Mouse (Mus musculus): Measurements from ENCODE around the gene Gm20388. TPM values are rescaled to one million over a fixed set of nuclear protein-coding genes. Genes with fewer than 3 reads are reported as not detected.
"Not testable (repeated sequence)": the region's sequence is repeated elsewhere in the genome, so short reads cannot be mapped to it uniquely, and the experiment has no call there.

The Gm20388 gene
- polyA plus RNA-seq, 1 experiment from 2014 or later: not detected

DNA sequence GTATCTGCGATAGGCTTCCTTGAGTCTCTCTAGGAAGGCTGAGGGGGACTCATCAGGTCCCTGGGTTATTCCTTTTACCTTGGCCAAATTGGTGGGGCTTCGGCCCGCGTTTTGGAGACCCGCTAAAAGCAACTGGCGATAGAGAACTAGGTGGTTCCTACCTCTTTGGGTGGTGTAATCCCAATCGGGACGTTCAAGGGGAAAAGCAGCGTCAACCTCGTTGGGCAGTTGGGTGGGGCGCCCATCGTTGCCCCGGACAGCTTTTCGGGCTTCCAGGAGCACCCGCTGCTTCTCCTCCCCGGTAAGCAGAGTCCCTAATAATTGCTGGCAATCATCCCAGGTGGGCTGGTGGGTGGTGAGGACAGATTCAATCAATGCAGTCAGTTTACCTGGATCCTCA lies 3521.7 kb downstream of the Gm20388 start:
- no peak overlapping the region for H3K4me3 ChIP-seq
- 84% methylated on average over 16 of the region's 16 CpGs for WGBS (ENCODE audit: insufficient replicate concordance)
- H3K27me3 ChIP-seq (replicated peaks): no peaks in the 10 kb centered on the region
- peaks cover 6% of the 10 kb centered on the region; the same call in 1 of the 2 replicates for H3K36me3 ChIP-seq
- H3K9me3 ChIP-seq (replicated peaks): peaks cover 59% of the 10 kb centered on the region
- H3K9ac ChIP-seq: no peak overlapping the region
- no peaks in the 10 kb centered on the region for H3K4me1 ChIP-seq
- no peak overlapping the region for H3K27ac ChIP-seq
- no peak for ATAC-seq
- no peak overlapping the region for H3K4me2 ChIP-seq

DNA sequence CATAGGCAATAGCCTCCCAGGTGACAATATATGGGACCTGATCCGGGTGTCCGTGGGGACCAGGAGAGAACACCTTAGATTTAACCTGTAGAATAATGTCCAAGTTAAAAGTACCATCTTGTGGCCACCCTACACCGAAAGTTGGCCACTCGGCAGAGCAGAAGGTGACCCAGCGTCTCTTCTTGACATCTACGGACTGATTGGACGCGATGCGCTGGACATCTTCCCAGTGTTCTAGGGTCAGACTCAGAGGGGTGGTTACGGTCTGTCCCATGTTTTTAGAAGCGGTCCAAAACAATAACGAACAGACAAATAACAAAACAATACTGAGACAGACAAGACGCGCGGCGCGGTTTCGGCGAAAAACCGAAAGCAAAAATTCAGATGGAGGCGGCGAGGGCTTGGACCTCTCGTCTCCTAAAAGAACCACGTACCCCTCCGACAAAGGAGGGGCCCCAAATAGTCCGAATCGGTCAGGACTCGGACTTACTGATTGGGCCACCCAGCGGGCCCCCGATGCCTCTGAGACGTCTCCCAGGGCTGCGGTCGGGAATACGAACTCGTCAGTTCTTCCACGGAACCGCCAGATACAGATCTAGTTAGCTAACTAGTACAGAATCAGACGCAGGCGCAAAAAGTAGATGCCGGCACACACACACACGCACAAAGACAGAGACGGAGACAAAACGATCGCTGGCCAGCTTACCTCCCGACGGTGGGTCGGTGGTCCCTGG lies 3522.8 kb downstream of the Gm20388 start:
- H3K4me3 ChIP-seq; H3K27me3 ChIP-seq (replicated peaks); H3K36me3 ChIP-seq; H3K4me1 ChIP-seq; H3K4me2 ChIP-seq; ATAC-seq; H3K9ac ChIP-seq; H3K27ac ChIP-seq: not testable (repeated sequence)
- H3K9me3 ChIP-seq (replicated peaks): peaks cover 49% of the 10 kb centered on the region
- WGBS (ENCODE audit: insufficient replicate concordance): 92% methylated on average over 47 of the region's 47 CpGs

DNA sequence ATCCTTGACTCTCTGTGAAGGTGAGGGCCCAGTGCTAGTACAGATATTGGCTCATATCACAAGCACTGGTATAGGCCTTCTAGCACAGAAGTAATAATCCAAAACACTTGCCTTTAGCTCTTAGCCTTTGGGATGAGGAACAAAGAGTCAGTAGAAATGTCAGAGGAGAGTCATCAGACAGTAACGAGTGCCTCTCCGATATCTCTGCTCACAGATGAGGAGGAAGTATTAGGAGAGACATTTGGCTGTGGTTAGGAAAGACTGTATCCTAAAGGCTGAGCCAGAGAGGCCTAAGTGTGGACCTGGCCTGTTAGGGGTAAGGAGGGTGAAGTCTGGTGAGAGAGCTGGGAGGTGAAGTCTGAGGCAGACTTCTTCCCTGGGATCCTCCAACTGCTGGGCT lies 3531.1 kb downstream of the Gm20388 start:
- no peak overlapping the region for H3K4me2 ChIP-seq
- no peak for ATAC-seq
- H3K4me3 ChIP-seq: no peak overlapping the region
- H3K27me3 ChIP-seq (replicated peaks): no peaks in the 10 kb centered on the region
- H3K4me1 ChIP-seq: peaks cover 15% of the 10 kb centered on the region
- no peak overlapping the region for H3K9ac ChIP-seq
- 42% methylated on average over 2 of the region's 2 CpGs for WGBS (ENCODE audit: insufficient replicate concordance)
- H3K27ac ChIP-seq: no peak overlapping the region
- no peaks in the 10 kb centered on the region for H3K36me3 ChIP-seq
- H3K9me3 ChIP-seq (replicated peaks): no peaks in the 10 kb centered on the region

DNA sequence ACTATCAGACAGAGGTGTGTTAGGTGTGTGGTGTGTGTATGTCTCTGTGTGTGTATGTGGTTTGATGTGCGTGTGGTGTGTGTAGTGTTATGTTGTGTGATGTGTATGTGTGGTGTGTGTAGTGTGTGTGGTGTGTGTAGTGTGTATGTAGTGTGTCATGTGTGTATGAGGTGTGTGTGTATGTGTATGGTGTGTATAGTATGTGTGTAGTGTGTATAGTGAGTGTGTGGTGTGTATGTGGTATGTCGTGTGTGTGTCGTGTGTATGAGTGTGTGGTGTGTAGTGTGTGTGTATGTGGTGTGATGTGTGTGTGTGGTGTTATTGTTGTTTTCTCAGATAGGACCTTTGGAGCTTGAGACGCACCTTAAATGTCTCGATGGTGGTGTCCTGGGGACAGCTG lies 3531.7 kb downstream of the Gm20388 start:
- peak overlapping the region; percentile 68 for H3K4me2 ChIP-seq
- H3K9ac ChIP-seq: peak overlapping the region; percentile 74; the same call in 1 of the 2 replicates
- 65% methylated on average over 5 of the region's 5 CpGs for WGBS (ENCODE audit: insufficient replicate concordance)
- ATAC-seq: 0 out of 2 replicates have a peak, but pooled peaks have one; percentile 8
- no peaks in the 10 kb centered on the region; the same call in 1 of the 2 replicates for H3K36me3 ChIP-seq
- H3K27me3 ChIP-seq (replicated peaks): no peaks in the 10 kb centered on the region
- H3K27ac ChIP-seq: no peak overlapping the region
- H3K9me3 ChIP-seq (replicated peaks): no peaks in the 10 kb centered on the region
- peak overlapping the region; percentile 70 for H3K4me3 ChIP-seq
- H3K4me1 ChIP-seq: peaks cover 16% of the 10 kb centered on the region

DNA sequence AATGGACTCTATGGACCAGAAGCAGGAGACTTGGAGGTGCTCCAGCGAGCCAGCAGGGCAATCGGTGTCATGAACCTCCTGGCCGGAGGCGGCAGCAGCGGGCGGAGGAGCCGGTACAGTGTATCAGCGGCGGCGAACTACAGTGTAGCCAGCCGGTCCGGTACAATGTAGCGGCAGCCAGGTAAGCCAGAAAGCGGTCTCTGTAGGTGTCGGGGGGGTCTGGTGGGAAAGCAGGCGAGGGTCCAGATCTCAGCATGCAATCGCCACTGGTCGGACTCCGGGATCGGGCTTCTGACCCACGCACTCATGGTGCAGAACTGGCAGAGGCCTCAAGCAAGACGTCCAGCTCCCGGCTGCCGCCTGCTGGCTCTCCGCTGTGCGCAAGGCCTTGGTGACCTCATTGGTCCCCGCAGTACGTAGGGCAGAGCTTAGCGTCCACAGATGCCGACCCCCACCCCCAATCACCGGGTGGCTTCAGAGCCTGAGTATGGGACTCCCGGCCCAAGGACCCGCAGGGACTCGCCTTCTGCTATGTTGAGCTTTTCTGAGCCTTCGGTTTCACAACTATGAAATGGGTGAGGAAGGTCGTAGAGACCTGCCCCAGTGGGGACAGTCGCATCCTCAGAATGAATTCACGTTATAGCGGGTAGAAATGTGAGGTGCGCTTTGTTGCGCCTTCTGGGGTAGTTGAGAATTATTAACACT lies 3532.4 kb downstream of the Gm20388 start:
- Histone ChIP-seq H3K9ac (peak overlapping the region; percentile 74), H3K9me3 (replicated peaks) (no peaks in the 10 kb centered on the region), H3K4me3 (peak overlapping the region; percentile 70), H3K36me3 (no peaks in the 10 kb centered on the region; the same call in 1 of the 2 replicates), H3K4me2 (peak overlapping the region; percentile 68), H3K27ac (peak overlapping the region; percentile 64), H3K27me3 (replicated peaks) (no peaks in the 10 kb centered on the region), H3K4me1 (peaks cover 17% of the 10 kb centered on the region)
- 2% methylated on average over 41 of the region's 41 CpGs for WGBS (ENCODE audit: insufficient replicate concordance)
- ATAC-seq: peak; percentile 92

DNA sequence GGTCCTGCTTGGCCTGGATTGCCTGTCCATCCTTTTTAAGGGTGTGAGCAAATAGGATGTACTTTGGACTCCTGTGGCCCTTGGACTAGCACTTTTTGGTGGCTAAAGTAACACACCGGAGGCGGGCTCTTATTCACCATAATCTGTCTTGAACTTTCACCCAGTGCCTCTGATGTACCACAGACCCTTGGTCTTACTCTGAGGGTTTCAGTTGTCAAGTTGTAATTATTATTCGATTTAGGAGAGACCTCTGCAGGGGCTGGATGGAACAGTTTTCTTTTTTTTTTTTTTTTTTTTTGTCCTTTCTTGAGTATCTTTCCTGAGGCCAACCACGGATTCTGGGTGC lies 3532.9 kb downstream of the Gm20388 start:
- H3K9ac ChIP-seq: peak overlapping the region; percentile 74
- peak overlapping the region; percentile 70 for H3K4me3 ChIP-seq
- peak overlapping the region; percentile 68 for H3K4me2 ChIP-seq
- H3K27ac ChIP-seq: 0 out of 2 replicates have a peak overlapping the region, but pooled peaks have one; percentile 64
- 16% methylated on average over 4 of the region's 4 CpGs for whole genome bisulfite sequencing (ENCODE audit: insufficient replicate concordance)
- H3K9me3 ChIP-seq (replicated peaks): no peaks in the 10 kb centered on the region
- H3K36me3 ChIP-seq: no peaks in the 10 kb centered on the region; the same call in 1 of the 2 replicates
- peaks cover 21% of the 10 kb centered on the region for H3K4me1 ChIP-seq
- no peaks in the 10 kb centered on the region for H3K27me3 ChIP-seq (replicated peaks)
- ATAC-seq: no peak

DNA sequence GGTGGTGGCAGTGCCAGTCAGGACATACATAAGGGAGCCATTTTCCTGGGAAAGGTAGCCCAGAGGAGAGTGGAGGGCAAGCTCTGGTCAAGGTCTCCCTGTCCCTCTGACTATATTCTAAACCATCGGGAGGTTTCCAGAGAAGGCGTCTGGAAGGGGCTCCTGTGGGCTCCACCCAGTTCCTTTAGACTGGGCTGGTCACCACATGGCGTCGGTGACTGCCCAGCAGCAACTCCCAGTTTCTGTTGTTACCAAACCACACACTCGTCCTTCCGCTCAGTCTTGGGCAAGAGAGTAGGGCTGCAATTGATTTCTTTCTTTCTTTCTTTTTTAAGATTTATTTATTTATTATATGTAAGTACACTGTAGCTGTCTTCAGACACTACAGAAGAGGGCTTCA lies 3533.5 kb downstream of the Gm20388 start:
- ATAC-seq: no peak
- H3K9me3 ChIP-seq (replicated peaks): no peaks in the 10 kb centered on the region
- H3K9ac ChIP-seq: 0 out of 2 replicates have a peak overlapping the region, but pooled peaks have one; percentile 74
- H3K27ac ChIP-seq: no peak overlapping the region
- H3K4me2 ChIP-seq: peak overlapping the region; percentile 68
- WGBS (ENCODE audit: insufficient replicate concordance): 50% methylated on average over 6 of the region's 6 CpGs
- peaks cover 23% of the 10 kb centered on the region for H3K4me1 ChIP-seq
- H3K36me3 ChIP-seq: peaks cover 1% of the 10 kb centered on the region
- H3K27me3 ChIP-seq (replicated peaks): no peaks in the 10 kb centered on the region
- H3K4me3 ChIP-seq: peak overlapping the region; percentile 70; the same call in 1 of the 2 replicates

DNA sequence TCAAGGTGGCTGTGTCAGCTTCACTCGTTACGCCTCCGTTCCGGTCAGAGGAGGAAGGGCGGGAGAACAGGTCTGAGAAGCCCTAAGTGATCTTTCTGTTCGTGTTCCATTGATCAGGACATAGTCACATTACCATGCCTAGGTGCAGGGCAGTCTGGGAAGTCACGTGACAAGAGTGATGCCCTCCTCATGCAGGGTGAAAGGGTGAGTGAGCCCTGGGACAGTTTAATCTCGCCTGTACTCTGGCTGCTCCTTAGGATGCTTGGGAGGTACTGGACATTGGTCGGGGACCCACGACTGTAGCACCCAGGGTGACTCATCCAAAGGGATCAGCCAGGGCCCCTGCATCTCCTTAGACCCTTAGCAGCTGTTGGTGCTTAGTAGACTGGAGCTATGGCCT lies 3535.3 kb downstream of the Gm20388 start:
- peaks cover 33% of the 10 kb centered on the region for H3K4me1 ChIP-seq
- ATAC-seq: no peak
- H3K27me3 ChIP-seq (replicated peaks): no peaks in the 10 kb centered on the region
- H3K4me3 ChIP-seq: no peak overlapping the region
- no peak overlapping the region for H3K9ac ChIP-seq
- H3K36me3 ChIP-seq: peaks cover 7% of the 10 kb centered on the region
- no peak overlapping the region for H3K27ac ChIP-seq
- no peaks in the 10 kb centered on the region for H3K9me3 ChIP-seq (replicated peaks)
- WGBS (ENCODE audit: insufficient replicate concordance): 74% methylated on average over 10 of the region's 10 CpGs
- H3K4me2 ChIP-seq: no peak overlapping the region

DNA sequence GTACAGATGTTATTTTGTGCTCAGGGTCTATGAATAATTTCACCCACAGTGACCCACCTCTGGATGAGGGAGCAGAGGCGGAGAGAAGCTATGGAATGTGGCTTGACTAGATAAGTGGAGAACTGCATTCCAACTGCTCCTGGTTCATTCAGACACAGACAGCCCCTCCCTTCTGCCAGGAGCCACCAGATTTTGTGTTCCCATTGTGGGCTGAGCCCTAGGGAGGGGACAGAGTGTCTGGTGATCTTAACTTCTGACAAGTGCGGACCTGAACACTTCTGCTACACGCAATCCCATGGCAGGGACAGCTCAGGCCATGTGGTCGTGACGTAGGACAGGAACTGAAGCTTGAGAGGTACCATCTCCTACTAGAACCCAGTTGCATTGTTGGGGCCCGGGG lies 3536.2 kb downstream of the Gm20388 start:
- no peak overlapping the region for H3K4me3 ChIP-seq
- H3K9ac ChIP-seq: no peak overlapping the region
- H3K4me2 ChIP-seq: no peak overlapping the region
- H3K27me3 ChIP-seq (replicated peaks): no peaks in the 10 kb centered on the region
- H3K27ac ChIP-seq: no peak overlapping the region
- WGBS (ENCODE audit: insufficient replicate concordance): 77% methylated on average over 6 of the region's 6 CpGs
- H3K36me3 ChIP-seq: peaks cover 7% of the 10 kb centered on the region
- ATAC-seq: no peak
- peaks cover 40% of the 10 kb centered on the region for H3K4me1 ChIP-seq
- no peaks in the 10 kb centered on the region for H3K9me3 ChIP-seq (replicated peaks)

DNA sequence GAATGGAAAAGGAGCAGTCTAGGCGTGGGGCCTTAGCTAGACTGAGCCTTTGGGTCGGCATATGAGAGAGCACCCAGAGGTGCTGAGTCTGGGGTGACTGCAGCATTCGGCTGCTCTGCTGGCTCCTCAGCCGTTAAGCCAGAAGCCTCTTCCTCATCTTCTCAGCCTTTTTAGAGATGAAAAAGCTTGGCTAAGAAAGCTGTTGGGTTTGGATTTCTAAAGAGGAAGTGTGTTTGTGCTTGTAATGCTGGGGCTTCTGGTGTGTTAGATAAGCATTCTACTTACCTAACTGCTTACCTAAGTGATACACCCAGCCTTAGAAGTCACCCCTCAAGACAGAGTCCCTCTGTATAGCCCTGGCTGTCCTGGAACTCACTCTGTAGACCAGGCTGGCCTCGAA lies 3540.1 kb downstream of the Gm20388 start:
- peaks cover 39% of the 10 kb centered on the region for H3K36me3 ChIP-seq
- H3K4me3 ChIP-seq: no peak overlapping the region
- H3K9ac ChIP-seq: no peak overlapping the region
- no peaks in the 10 kb centered on the region for H3K27me3 ChIP-seq (replicated peaks)
- H3K4me2 ChIP-seq: no peak overlapping the region
- 33% methylated on average over 5 of the region's 5 CpGs for WGBS (ENCODE audit: insufficient replicate concordance)
- peak overlapping the region; percentile 55; the same call in 1 of the 2 replicates for H3K27ac ChIP-seq
- no peak for ATAC-seq
- no peaks in the 10 kb centered on the region for H3K9me3 ChIP-seq (replicated peaks)
- H3K4me1 ChIP-seq: peaks cover 34% of the 10 kb centered on the region

DNA sequence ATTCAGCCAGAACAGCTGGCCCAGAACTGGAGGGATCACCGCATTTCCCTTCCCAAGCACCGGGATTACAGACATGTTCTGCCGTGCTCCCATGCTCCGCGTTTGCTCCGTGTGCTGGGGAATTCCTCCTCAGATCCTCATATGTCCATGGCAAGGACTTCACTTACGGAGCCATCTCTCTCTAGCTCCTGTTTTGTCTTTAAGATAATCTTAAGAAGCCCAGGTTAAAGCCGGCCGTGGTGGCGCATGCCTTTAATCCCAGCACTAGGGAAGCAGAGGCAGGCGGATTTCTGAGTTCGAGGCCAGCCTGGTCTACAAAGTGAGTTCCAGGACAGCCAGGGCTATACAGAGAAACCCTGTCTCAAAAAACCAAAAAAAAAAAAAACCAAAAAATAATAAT lies 3541.1 kb downstream of the Gm20388 start:
- Histone ChIP-seq H3K36me3 (peaks cover 48% of the 10 kb centered on the region), H3K27ac (peak overlapping the region; percentile 34; the same call in 1 of the 2 replicates), H3K4me1 (peaks cover 34% of the 10 kb centered on the region)
- not testable (repeated sequence) for H3K4me2 ChIP-seq; H3K9me3 ChIP-seq (replicated peaks); H3K27me3 ChIP-seq (replicated peaks); ATAC-seq; H3K4me3 ChIP-seq; H3K9ac ChIP-seq
- 81% methylated on average over 12 of the region's 12 CpGs for WGBS (ENCODE audit: insufficient replicate concordance)

DNA sequence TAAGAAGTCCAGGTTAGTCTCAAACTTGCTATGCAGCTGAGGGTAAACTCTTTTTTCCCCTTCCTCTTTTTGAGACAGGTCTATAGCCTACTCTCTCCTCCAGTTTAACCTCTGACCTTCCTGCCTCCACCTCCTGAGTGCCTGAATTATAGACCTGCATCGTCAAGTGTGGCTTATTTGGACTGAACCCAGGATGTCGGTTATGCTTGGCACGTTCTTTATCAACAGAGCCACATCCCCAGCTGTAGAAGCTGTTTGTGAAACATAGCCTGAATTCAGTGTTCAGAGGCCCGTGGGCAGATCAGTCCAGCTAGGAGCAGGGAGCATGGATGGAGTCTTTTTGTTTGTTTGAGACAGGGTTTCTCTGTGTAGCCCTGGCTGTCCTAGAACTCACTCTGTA lies 3541.5 kb downstream of the Gm20388 start:
- Histone ChIP-seq H3K4me3 (no peak overlapping the region), H3K9ac (no peak overlapping the region), H3K4me2 (no peak overlapping the region), H3K4me1 (peaks cover 34% of the 10 kb centered on the region), H3K36me3 (peaks cover 49% of the 10 kb centered on the region), H3K27ac (no peak overlapping the region), H3K27me3 (replicated peaks) (no peaks in the 10 kb centered on the region), H3K9me3 (replicated peaks) (no peaks in the 10 kb centered on the region)
- no peak for ATAC-seq
- WGBS (ENCODE audit: insufficient replicate concordance): 26% methylated on average over 4 of the region's 4 CpGs

Data from liver, embryonic 12.5 days (tissue).